Mouse (Mus musculus): Measurements from ENCODE around the gene Treml2.

- no peak for TF ChIP-seq CTCF (IDR thresholded peaks at IDR 0.05; ENCODE audit: low read depth, low read length)
- no peak for TF ChIP-seq POLR2AphosphoS5 (IDR thresholded peaks at IDR 0.05; ENCODE audit: insufficient replicate concordance, low read depth, low read length)
Measured at GRCm38 (mm10) chr17:48266610-48267304, 32.5 kb upstream of the Treml2 start.
